Mouse (Mus musculus) lung, adult 2 months (tissue): Measurements from ENCODE around the gene Tmem80.

Experiments used
- CTCF ChIP-seq: fragments of 200-500 bp; IDR thresholded peaks from 2 replicates; pipeline ENCODE4 v1.5.1; 2011; ENCODE audit warnings: mild to moderate bottlenecking, low read length, control low read depth; ENCODE audit not compliant: insufficient read depth
- POLR2A ChIP-seq: fragments of 200-500 bp; IDR thresholded peaks from 2 replicates; pipeline ENCODE4 v1.6.1; 2011; ENCODE audit warnings: low read depth, mild to moderate bottlenecking, control low read depth, low read length, borderline replicate concordance; ENCODE audit errors: extremely low read depth

GRCm38 (mm10) chr7:141314416-141314815, 13.1 kb upstream of the Tmem80 start:
- TF ChIP-seq POLR2A (no peak), CTCF (no peak)
